Mouse (Mus musculus): Measurements from ENCODE around the gene Emilin2. TPM values are rescaled to one million over a fixed set of nuclear protein-coding genes. Genes with fewer than 3 reads are reported as not detected.

Emilin2 gene
- polyA plus RNA-seq, 2 experiments = 17.3 to 24.1 TPM

- Histone ChIP-seq H3K9me3 (ENCODE audit: control insufficient read depth, low read length) (no peaks in the 10 kb centered on the region), H3K4me1 (replicated peaks; ENCODE audit: control insufficient read depth in 2 of 2, insufficient read depth in 2 of 2, low read length in 1 of 2) (peaks cover 57 to 64% of the 10 kb centered on the region in 2 experiments), H3K4me2 (ENCODE audit: low read depth) (peak overlapping the region; percentile 59), H3K27ac (peak overlapping the region; percentile 83), H3K36me3 (replicated peaks; ENCODE audit: control insufficient read depth, insufficient read depth, low read depth) (peaks cover 8% of the 10 kb centered on the region), H3K9ac (replicated peaks) (peak overlapping the region; percentile 49), H3K4me3 (ENCODE audit: insufficient read depth in 1 of 2, low read depth in 2 of 2, low read length in 2 of 2) (no peak overlapping the region; a peak in 2 of 4 replicates), H3K27me3 (ENCODE audit: control insufficient read depth, insufficient read depth, low read length) (no peaks in the 10 kb centered on the region)
- DNase-seq (ENCODE audit: low read depth in 3 of 3, low spot score in 3 of 3) = peak; percentile 82 to 86 (median 84)
- TF ChIP-seq CTCF (IDR thresholded peaks at IDR 0.05; ENCODE audit: low read depth) (no peak), EP300 (IDR thresholded peaks at IDR 0.05; ENCODE audit: low read depth) (peak; percentile 99)
- WGBS (ENCODE audit: insufficient replicate concordance) = 16% methylated on average over 6 of the region's 6 CpGs
- ATAC-seq (ENCODE audit: insufficient read depth) = peak; percentile 95
These were observed 99.7 kb downstream of the Emilin2 start for GRCm38 (mm10) chr17:71211962-71212646.

- peak overlapping the region; percentile 11 for H3K4me2 ChIP-seq (ENCODE audit: low read depth)
- no peaks in the 10 kb centered on the region for H3K9me3 ChIP-seq (ENCODE audit: control insufficient read depth, low read length)
- peaks cover 3% of the 10 kb centered on the region for H3K36me3 ChIP-seq (replicated peaks; ENCODE audit: control insufficient read depth, insufficient read depth, low read depth)
- no peak for DNase-seq (ENCODE audit: low read depth in 3 of 3, low spot score in 3 of 3)
- WGBS (ENCODE audit: insufficient replicate concordance) = 49% methylated on average over 3 of the region's 3 CpGs
- H3K4me1 ChIP-seq (replicated peaks; ENCODE audit: control insufficient read depth in 2 of 2, insufficient read depth in 2 of 2, low read length in 1 of 2) = peaks cover 61 to 66% of the 10 kb centered on the region in 2 experiments
- ATAC-seq (ENCODE audit: insufficient read depth) = no peak
- no peaks in the 10 kb centered on the region for H3K27me3 ChIP-seq (ENCODE audit: control insufficient read depth, insufficient read depth, low read length)
- peak overlapping the region; percentile 29; the same call in 1 of the 2 replicates for H3K9ac ChIP-seq (replicated peaks)
- TF ChIP-seq EP300 (IDR thresholded peaks at IDR 0.05; ENCODE audit: low read depth) (no peak), CTCF (IDR thresholded peaks at IDR 0.05; ENCODE audit: low read depth) (no peak)
- H3K27ac ChIP-seq = peak overlapping the region; percentile 35; the same call in 1 of the 2 replicates
- H3K4me3 ChIP-seq (ENCODE audit: insufficient read depth in 1 of 2, low read depth in 2 of 2, low read length in 2 of 2) = no peak overlapping the region
These were observed 101.8 kb downstream of the Emilin2 start for GRCm38 (mm10) chr17:71209936-71210335.

DNA sequence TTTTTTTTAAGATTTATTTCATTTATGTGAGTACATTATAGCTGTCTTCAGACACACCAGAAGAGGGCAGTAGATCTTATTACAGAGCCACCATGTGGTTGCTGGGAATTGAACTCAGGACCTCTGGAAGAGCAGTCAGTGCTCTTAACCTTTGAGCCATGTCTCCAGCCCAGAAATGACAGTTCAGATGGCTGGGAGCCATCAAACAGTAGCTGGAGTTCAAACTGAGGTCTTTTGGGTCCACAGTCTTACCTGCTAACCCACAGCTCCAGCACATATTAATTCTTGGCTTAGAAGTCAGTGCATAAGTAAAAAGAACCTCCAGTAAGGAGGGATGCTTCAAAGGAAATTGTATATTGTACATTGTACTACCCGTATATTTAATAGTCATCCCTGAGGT is 102.9 kb downstream of the Emilin2 start:
- Histone ChIP-seq H3K27me3 (ENCODE audit: control insufficient read depth, insufficient read depth, low read length) (no peaks in the 10 kb centered on the region), H3K27ac (no peak overlapping the region), H3K4me1 (replicated peaks; ENCODE audit: control insufficient read depth in 2 of 2, insufficient read depth in 2 of 2, low read length in 1 of 2) (peaks cover 57 to 66% of the 10 kb centered on the region in 2 experiments), H3K4me2 (ENCODE audit: low read depth) (no peak overlapping the region), H3K9me3 (ENCODE audit: control insufficient read depth, low read length) (no peaks in the 10 kb centered on the region), H3K36me3 (replicated peaks; ENCODE audit: control insufficient read depth, insufficient read depth, low read depth) (peaks cover 3% of the 10 kb centered on the region), H3K4me3 (ENCODE audit: insufficient read depth in 1 of 2, low read depth in 2 of 2, low read length in 2 of 2) (no peak overlapping the region), H3K9ac (replicated peaks) (no peak overlapping the region)
- no peak for TF ChIP-seq EP300 (IDR thresholded peaks at IDR 0.05; ENCODE audit: low read depth)
- TF ChIP-seq CTCF (IDR thresholded peaks at IDR 0.05; ENCODE audit: low read depth) = no peak
- DNase-seq (ENCODE audit: low read depth in 3 of 3, low spot score in 3 of 3) (no peak), ATAC-seq (ENCODE audit: insufficient read depth) (no peak)
- WGBS (ENCODE audit: insufficient replicate concordance) = 86% methylated on average over 1 of the region's 1 CpGs

GRCm38 (mm10) chr17:71208376-71208775 is 103.4 kb downstream of the Emilin2 start:
- DNase-seq (ENCODE audit: low read depth in 3 of 3, low spot score in 3 of 3) (no peak), ATAC-seq (ENCODE audit: insufficient read depth) (no peak)
- peaks cover 3% of the 10 kb centered on the region for H3K36me3 ChIP-seq (replicated peaks; ENCODE audit: control insufficient read depth, insufficient read depth, low read depth)
- H3K4me2 ChIP-seq (ENCODE audit: low read depth) = no peak overlapping the region
- H3K27ac ChIP-seq = no peak overlapping the region
- peaks cover 54 to 64% of the 10 kb centered on the region in 2 experiments for H3K4me1 ChIP-seq (replicated peaks; ENCODE audit: control insufficient read depth in 2 of 2, insufficient read depth in 2 of 2, low read length in 1 of 2)
- no peaks in the 10 kb centered on the region for H3K9me3 ChIP-seq (ENCODE audit: control insufficient read depth, low read length)
- H3K9ac ChIP-seq (replicated peaks) = no peak overlapping the region
- TF ChIP-seq EP300 (IDR thresholded peaks at IDR 0.05; ENCODE audit: low read depth) (no peak), CTCF (IDR thresholded peaks at IDR 0.05; ENCODE audit: low read depth) (no peak)
- 84% methylated on average over 1 of the region's 1 CpGs for WGBS (ENCODE audit: insufficient replicate concordance)
- no peaks in the 10 kb centered on the region for H3K27me3 ChIP-seq (ENCODE audit: control insufficient read depth, insufficient read depth, low read length)
- no peak overlapping the region for H3K4me3 ChIP-seq (ENCODE audit: insufficient read depth in 1 of 2, low read depth in 2 of 2, low read length in 2 of 2)

DNA sequence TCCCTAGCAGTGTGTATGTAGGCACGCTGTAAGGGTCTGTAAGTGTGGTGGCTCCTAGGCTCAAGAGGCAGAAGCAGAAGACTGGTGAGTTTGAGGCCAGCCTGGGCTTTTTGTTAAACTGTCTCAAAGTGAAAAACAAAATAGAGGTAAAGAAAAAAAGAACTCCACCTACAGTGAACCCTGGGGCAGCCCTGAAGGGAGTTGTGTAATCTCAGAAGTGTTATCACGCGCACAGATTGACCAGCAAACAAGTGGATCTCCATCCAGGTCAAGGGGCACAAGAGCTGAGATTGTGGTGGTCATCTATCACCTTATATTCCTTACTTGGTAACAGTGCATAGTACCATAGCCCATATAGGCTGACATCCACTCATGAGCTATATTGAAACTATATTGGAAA is 104.5 kb downstream of the Emilin2 start:
- peaks cover 47 to 60% of the 10 kb centered on the region in 2 experiments for H3K4me1 ChIP-seq (replicated peaks; ENCODE audit: control insufficient read depth in 2 of 2, insufficient read depth in 2 of 2, low read length in 1 of 2)
- no peak for TF ChIP-seq CTCF (IDR thresholded peaks at IDR 0.05; ENCODE audit: low read depth)
- peak overlapping the region; percentile 36 to 62 for H3K4me3 ChIP-seq (ENCODE audit: insufficient read depth in 1 of 2, low read depth in 2 of 2, low read length in 2 of 2)
- H3K36me3 ChIP-seq (replicated peaks; ENCODE audit: control insufficient read depth, insufficient read depth, low read depth) = peaks cover 3% of the 10 kb centered on the region
- WGBS (ENCODE audit: insufficient replicate concordance) = 93% methylated on average over 3 of the region's 3 CpGs
- no peak for DNase-seq (ENCODE audit: low read depth in 3 of 3, low spot score in 3 of 3)
- ATAC-seq (ENCODE audit: insufficient read depth) = no peak
- no peak overlapping the region for H3K9ac ChIP-seq (replicated peaks)
- no peaks in the 10 kb centered on the region for H3K27me3 ChIP-seq (ENCODE audit: control insufficient read depth, insufficient read depth, low read length)
- no peaks in the 10 kb centered on the region for H3K9me3 ChIP-seq (ENCODE audit: control insufficient read depth, low read length)
- H3K27ac ChIP-seq = no peak overlapping the region
- H3K4me2 ChIP-seq (ENCODE audit: low read depth) = peak overlapping the region; percentile 77
